11 mouse cellular contexts compared by ENCODE assay signal in genomic region chr6:17060154-17060553, GRCm38 (mm10).
"Had no signal": no experiment of that assay in that cellular context is flagged by ENCODE, and none has a peak within 500 bp of the region (broad histone marks: within the 10 kb centered on the region; RNA-seq: fewer than 3 reads in every experiment).

No protein-coding gene starts in this region.

- H3K4me2 ChIP-seq: limb, embryonic 13.5 days; liver, embryonic 12.5 days; lung, embryonic 14.5 days; midbrain, embryonic 15.5 days; neural tube, embryonic 12.5 days; stomach, embryonic 15.5 days had no signal

- H3K27ac ChIP-seq: limb, embryonic 13.5 days; liver, embryonic 12.5 days; midbrain, embryonic 10.5 days; midbrain, embryonic 15.5 days; neural tube, embryonic 12.5 days; stomach, embryonic 15.5 days had no signal

- ATAC-seq: liver, embryonic 12.5 days; midbrain, embryonic 15.5 days had no signal

- H3K9me3 ChIP-seq: limb, embryonic 13.5 days; liver, embryonic 12.5 days; midbrain, embryonic 10.5 days; midbrain, embryonic 15.5 days; neural tube, embryonic 12.5 days; stomach, embryonic 15.5 days had no signal

- H3K9ac ChIP-seq: limb, embryonic 13.5 days; liver, embryonic 12.5 days; lung, embryonic 14.5 days; midbrain, embryonic 15.5 days; neural tube, embryonic 12.5 days; stomach, embryonic 15.5 days had no signal

- H3K27me3 ChIP-seq: limb, embryonic 13.5 days; midbrain, embryonic 15.5 days; neural tube, embryonic 12.5 days; stomach, embryonic 15.5 days had no signal

- H3K4me3 ChIP-seq: limb, embryonic 13.5 days; liver, embryonic 12.5 days; midbrain, embryonic 10.5 days; midbrain, embryonic 15.5 days; neural tube, embryonic 12.5 days; stomach, embryonic 15.5 days had no signal

- DNase-seq: lung, embryonic 14.5 days; lung, postnatal 10 days; lung, postnatal 4 days; right cerebral cortex, postnatal 4 days; thymus, postnatal 36 days had no signal

- H3K36me3 ChIP-seq: limb, embryonic 13.5 days; liver, embryonic 12.5 days; midbrain, embryonic 10.5 days; midbrain, embryonic 15.5 days; neural tube, embryonic 12.5 days; stomach, embryonic 15.5 days had no signal

- H3K4me1 ChIP-seq: midbrain, embryonic 15.5 days; neural tube, embryonic 12.5 days had no signal
